Comparison of ENCODE assay signal across 8 mouse cellular contexts in the genomic region with DNA sequence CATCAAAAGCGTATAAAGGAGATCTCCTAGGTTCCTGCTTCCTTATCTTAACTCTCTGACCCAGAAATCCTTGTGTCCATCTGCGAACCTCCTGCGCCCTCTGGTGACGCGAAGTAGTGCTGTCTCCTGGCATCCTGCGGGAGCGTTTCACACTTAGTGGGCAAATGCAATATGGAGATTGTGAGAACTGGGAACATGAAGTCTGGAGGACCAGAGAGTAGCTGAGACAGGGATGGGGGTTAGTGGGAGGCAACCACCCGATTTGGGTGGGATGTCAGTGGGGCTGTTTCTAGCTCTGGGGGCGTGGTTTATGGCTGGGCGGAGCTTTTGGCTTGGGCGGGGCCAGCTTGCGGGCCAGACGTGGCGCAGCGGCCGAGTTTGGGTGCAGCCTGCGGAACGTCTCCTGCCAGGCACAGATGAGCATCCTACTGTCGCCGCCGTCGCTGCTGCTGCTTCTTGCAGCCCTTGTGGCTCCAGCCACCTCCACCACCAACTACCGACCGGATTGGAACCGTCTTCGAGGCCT. TPM values are rescaled to one million over a fixed set of nuclear protein-coding genes. Genes with fewer than 3 reads are reported as not detected.
DNase-seq lines count a peak whose midpoint lies in the region; ATAC-seq and TF ChIP-seq lines count a peak whose summit lies in the region.

A gene (plus strand): TSS at position 156 of the 526 bp plus-strand sequence.

- TF ChIP-seq CTCF in midbrain, postnatal 0 days (IDR thresholded peaks at IDR 0.05): peak; percentile 98

- H3K9me3 ChIP-seq in embryonic facial prominence, embryonic 14.5 days (ENCODE audit: control insufficient read depth, low read length): no peaks in the 10 kb centered on the region
- no peaks in the 10 kb centered on the region for H3K9me3 ChIP-seq in limb, embryonic 14.5 days (ENCODE audit: control insufficient read depth, low read length)
- no peaks in the 10 kb centered on the region for H3K9me3 ChIP-seq in midbrain, postnatal 0 days (ENCODE audit: low read length)

- peak within 1 kb of the TSS; percentile 84 for H3K4me2 ChIP-seq in embryonic facial prominence, embryonic 14.5 days (ENCODE audit: low read depth, low read length)
- peak within 1 kb of the TSS; percentile 49 for H3K4me2 ChIP-seq in limb, embryonic 14.5 days (replicated peaks; ENCODE audit: low read depth, low read length, severe bottlenecking)
- H3K4me2 ChIP-seq in midbrain, postnatal 0 days (ENCODE audit: low read depth, low read length, poor library complexity, severe bottlenecking): peak within 1 kb of the TSS; percentile 80

- H3K9ac ChIP-seq in embryonic facial prominence, embryonic 14.5 days (ENCODE audit: low read depth, low read length): peak within 1 kb of the TSS; percentile 73
- peak within 1 kb of the TSS; percentile 76 for H3K9ac ChIP-seq in limb, embryonic 14.5 days (ENCODE audit: low read depth, low read length, severe bottlenecking)
- H3K9ac ChIP-seq in midbrain, postnatal 0 days (replicated peaks; ENCODE audit: low read length, poor library complexity, severe bottlenecking): peak within 1 kb of the TSS; percentile 67

- H3K4me1 ChIP-seq in embryonic facial prominence, embryonic 14.5 days (ENCODE audit: control insufficient read depth, insufficient read depth, low read length): peaks cover 17% of the 10 kb centered on the region
- H3K4me1 ChIP-seq in limb, embryonic 14.5 days (ENCODE audit: control insufficient read depth, insufficient read depth, low read length): peaks cover 19% of the 10 kb centered on the region
- H3K4me1 ChIP-seq in midbrain, postnatal 0 days (ENCODE audit: insufficient read depth, low read length): peaks cover 10% of the 10 kb centered on the region; the same call in 1 of the 2 replicates

- peak; percentile 92 for DNase-seq in 3T3-L1 (ENCODE audit: low read depth, low spot score)
- peak; percentile 63 to 68 for DNase-seq in adrenal gland, postnatal 4 days (ENCODE audit: low spot score in 2 of 2)
- DNase-seq in embryonic facial prominence, embryonic 14.5 days (ENCODE audit: low spot score): peak; percentile 94
- DNase-seq in heart, adult 8-10 months (ENCODE audit: low spot score): peak; percentile 94
- DNase-seq in kidney, adult 9 months: peak; percentile 95
- peak; percentile 88 for DNase-seq in limb, embryonic 14.5 days (ENCODE audit: low spot score)
- DNase-seq in midbrain, postnatal 0 days (ENCODE audit: low spot score): peak; percentile 90
- peak; percentile 55 to 64 for DNase-seq in spleen, postnatal 14 days (ENCODE audit: low spot score in 2 of 2)

- H3K4me3 ChIP-seq in embryonic facial prominence, embryonic 14.5 days (ENCODE audit: low read depth, low read length): peak within 1 kb of the TSS; percentile 53
- H3K4me3 ChIP-seq in limb, embryonic 14.5 days (replicated peaks; ENCODE audit: low read length): peak within 1 kb of the TSS; percentile 60
- H3K4me3 ChIP-seq in midbrain, postnatal 0 days (ENCODE audit: low read depth, low read length): peak within 1 kb of the TSS; percentile 54

- peaks cover 12% of the 10 kb centered on the region; the same call in 1 of the 2 replicates for H3K27me3 ChIP-seq in embryonic facial prominence, embryonic 14.5 days (replicated peaks; ENCODE audit: control insufficient read depth, insufficient read depth, low read length)
- H3K27me3 ChIP-seq in limb, embryonic 14.5 days (ENCODE audit: control insufficient read depth, insufficient read depth, low read length): 0 out of 2 replicates have a peak, but pooled peaks cover 5% of the 10 kb centered on the region
- H3K27me3 ChIP-seq in midbrain, postnatal 0 days (ENCODE audit: insufficient read depth, low read length): no peaks in the 10 kb centered on the region

- peaks cover 8% of the 10 kb centered on the region; the same call in 1 of the 2 replicates for H3K36me3 ChIP-seq in embryonic facial prominence, embryonic 14.5 days (ENCODE audit: control insufficient read depth, insufficient read depth, low read length)
- peaks cover 5% of the 10 kb centered on the region for H3K36me3 ChIP-seq in limb, embryonic 14.5 days (ENCODE audit: control insufficient read depth, insufficient read depth, low read length)
- H3K36me3 ChIP-seq in midbrain, postnatal 0 days (ENCODE audit: insufficient read depth, low read length): no peaks in the 10 kb centered on the region

- WGBS in embryonic facial prominence, embryonic 14.5 days: under 1% methylated on average over 17 of the region's 26 CpGs
- WGBS in limb, embryonic 14.5 days: 0% methylated on average over 25 of the region's 26 CpGs
- under 1% methylated on average over 25 of the region's 26 CpGs for WGBS in midbrain, postnatal 0 days

- peak within 1 kb of the TSS; percentile 54; the same call in 1 of the 2 replicates for H3K27ac ChIP-seq in embryonic facial prominence, embryonic 14.5 days (replicated peaks; ENCODE audit: low read depth, low read length)
- peak within 1 kb of the TSS; percentile 52; the same call in 1 of the 2 replicates for H3K27ac ChIP-seq in limb, embryonic 14.5 days (replicated peaks; ENCODE audit: low read depth, low read length)
- H3K27ac ChIP-seq in midbrain, postnatal 0 days (ENCODE audit: low read depth, low read length): peak within 1 kb of the TSS; percentile 62; the same call in 1 of the 2 replicates

- peak; percentile 76 for ATAC-seq in embryonic facial prominence, embryonic 14.5 days (ENCODE audit: low read depth)
- ATAC-seq in limb, embryonic 14.5 days (ENCODE audit: low FRiP score, low read depth): peak; percentile 84
- peak; percentile 67 for ATAC-seq in midbrain, postnatal 0 days (ENCODE audit: low FRiP score)

- 0 out of 2 replicates have a peak, but pooled peaks have one; percentile 43 for TF ChIP-seq POLR2A in limb, embryonic 14.5 days (IDR thresholded peaks at IDR 0.05; ENCODE audit: borderline replicate concordance, extremely low read depth, insufficient read depth, insufficient read length)

RNA-seq across cellular contexts. Expression of the gene that starts here (rescaled TPM):
- 10 to 100 TPM; 50.1 to 58.0 TPM for total RNA-seq in adrenal gland, postnatal 4 days (2021)
- polyA plus RNA-seq in embryonic facial prominence, embryonic 14.5 days (2014; fragmentation: Nextera tagmentation; extraction: Ambion mirVana): 204 and 215 TPM in 2 replicates
- total RNA-seq in heart, adult 8-10 months (2022): 10 to 100 TPM; 33.5 to 51.0 (median 41.9) TPM
- 201 and 256 TPM in 2 replicates for polyA plus RNA-seq in limb, embryonic 14.5 days (2012; rRNA removed)
- polyA plus RNA-seq in limb, embryonic 14.5 days (2014; fragmentation: Nextera tagmentation; extraction: Ambion mirVana): 191 and 214 TPM in 2 replicates
- 244 and 290 TPM in 2 replicates for total RNA-seq in midbrain, postnatal 0 days (2014; rRNA removed)
- 298 and 349 TPM in 2 replicates for polyA plus RNA-seq in midbrain, postnatal 0 days (2015; fragmentation: Nextera tagmentation; extraction: Ambion mirVana)

Comparison
In these comparisons a context has a peak if more than half of its experiments do, and no peak if none do; other contexts are left out.
1. Peak in every context shown above with its lines: DNase-seq, ATAC-seq, H3K4me3 ChIP-seq and H3K27ac ChIP-seq.